Mouse (Mus musculus) megakaryocyte progenitor cell, adult 5-6 weeks (primary cell): Measurements from ENCODE around the gene Lrrc27. TPM values are rescaled to one million over a fixed set of nuclear protein-coding genes. Genes with fewer than 3 reads are reported as not detected.

Source experiments
- ATAC-seq: replicated peaks from 2 replicates; pipeline ENCODE4 v1.8.0; 2016; ENCODE audit warnings: mild to moderate bottlenecking, moderate TSS enrichment, inconsistent platforms; ENCODE audit not compliant: poor library complexity
- total RNA-seq, 2 experiments: library from RNA; stranded (forward) in 1 of 2; stranded (reverse) in 1 of 2; fragments of 157-497, 149-512 nt in 1 of 2; fragments of 200-1000 nt in 1 of 2; gene quantifications; 2 replicates each; pipeline versions ENCODE4 v1.2.3 to v1.2.4; 2015 to 2017

Lrrc27 gene
- total RNA-seq, 2 experiments from 2014 or later = 2.0 to 2.1 TPM

DNA sequence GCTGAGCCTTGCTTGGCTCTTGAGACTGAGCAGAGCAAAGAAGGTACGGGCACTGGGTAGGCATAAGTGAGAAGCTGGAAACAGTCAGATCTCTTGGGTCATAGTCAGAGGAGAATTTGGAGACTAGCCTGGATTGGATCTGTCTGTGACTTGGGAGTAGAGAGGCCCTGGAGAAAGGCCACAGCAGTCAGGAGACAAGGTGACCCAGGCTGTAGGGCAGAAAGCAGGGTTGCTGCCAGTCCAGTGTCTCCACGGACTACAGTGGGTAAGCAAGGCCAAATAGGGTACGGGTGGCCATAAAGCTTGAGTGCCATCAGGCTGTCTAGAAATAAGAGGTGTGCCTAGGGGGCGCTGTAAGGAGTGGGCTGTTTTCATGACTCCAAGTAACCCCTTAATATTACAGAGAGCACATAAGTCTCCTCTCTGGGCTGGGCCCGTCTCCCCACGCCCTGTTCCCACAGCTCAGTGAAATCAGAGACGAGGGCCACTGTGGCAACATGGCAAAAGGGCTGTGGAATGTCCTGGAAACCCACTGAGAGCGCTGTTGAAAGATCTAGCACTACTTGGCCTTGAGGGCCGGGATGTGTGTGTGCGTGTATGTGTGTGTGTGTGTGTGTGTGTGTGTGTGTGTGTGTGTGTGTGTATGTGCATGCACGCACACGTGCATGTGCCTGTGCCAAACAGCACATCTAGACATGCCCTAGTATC lies 23.0 kb downstream of the Lrrc27 start:
- peak; percentile 25; the same call in 1 of the 2 replicates for ATAC-seq

DNA sequence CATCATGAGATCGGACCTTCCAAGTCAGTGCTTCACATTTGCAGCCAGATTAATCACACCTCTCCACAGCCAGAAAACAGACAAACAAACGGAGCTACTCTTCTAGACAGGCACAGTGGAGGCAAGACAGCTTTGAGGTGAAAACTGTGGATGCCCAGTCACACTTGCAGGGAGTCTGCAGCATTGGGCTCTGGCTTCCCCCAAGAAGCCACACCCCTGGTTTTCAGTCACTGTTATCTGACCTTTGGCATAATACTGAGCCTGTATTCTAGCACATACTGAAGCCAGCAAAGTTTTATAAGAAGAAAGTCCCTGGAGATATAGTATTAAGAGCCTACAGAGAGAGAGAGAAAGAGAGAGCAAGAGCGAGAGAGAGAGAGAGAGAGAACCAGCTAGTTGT lies 26.6 kb downstream of the Lrrc27 start:
- peak; percentile 43 for ATAC-seq

GRCm38 (mm10) chr7:139246086-139246485 lies 33.3 kb downstream of the Lrrc27 start:
- ATAC-seq = no peak

DNA sequence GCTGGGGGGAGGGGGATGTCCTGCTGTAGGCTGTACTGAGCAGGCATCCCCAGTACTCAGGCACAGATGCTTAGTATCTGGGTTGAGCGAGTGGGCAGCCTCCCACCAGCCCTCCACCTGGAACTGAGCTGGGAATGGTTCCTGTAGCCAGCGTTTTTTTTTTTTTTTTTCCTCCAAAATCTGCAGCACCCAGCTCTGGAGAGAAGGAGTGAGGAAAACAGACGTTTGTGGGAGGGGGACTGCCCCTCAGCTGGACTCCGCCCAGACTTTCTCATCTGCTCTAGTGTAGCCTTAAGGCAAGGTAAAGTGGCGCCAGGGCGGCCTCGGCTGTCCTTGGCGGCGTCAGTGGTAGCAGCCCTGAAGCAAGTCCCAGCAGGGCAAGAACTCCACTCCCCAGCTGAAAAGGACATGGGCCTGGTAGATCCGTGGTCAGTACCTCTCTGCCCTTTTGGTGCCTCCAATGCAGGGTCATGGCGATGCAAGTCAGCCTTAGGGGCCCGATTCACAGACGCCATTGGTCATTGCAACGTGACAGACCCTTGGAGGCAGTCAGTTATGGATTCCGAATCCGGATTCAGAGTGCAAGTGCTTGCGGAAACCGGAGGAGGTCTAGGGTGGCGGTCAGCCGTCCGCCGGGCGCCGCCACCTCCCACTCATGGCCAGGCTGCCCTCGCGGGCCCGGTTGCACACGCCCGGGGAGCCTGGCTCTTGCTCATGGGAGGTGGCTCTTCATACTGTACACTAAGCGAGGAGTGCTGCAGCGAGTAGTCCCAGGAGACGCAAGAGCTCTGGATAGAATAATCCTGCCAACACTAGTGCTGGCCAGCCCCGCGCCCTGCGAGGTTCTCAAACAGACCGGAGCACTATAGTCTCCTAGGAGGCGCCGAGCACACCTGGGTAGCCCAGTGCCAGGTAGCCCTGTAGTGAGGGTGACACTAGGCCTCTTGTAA lies 34.4 kb downstream of the Lrrc27 start:
- ATAC-seq = 0 out of 2 replicates have a peak, but pooled peaks have one; percentile 1

GRCm38 (mm10) chr7:139247881-139248614 lies 35.3 kb downstream of the Lrrc27 start, which contains the start of gene Pwwp2b:
Gene Pwwp2b (plus strand): TSS chr7:139248482.
- peak; percentile 59 for ATAC-seq

- ATAC-seq = peak; percentile 17
Measured at GRCm38 (mm10) chr7:139248615-139249405, 36.0 kb downstream of the Lrrc27 start.

DNA sequence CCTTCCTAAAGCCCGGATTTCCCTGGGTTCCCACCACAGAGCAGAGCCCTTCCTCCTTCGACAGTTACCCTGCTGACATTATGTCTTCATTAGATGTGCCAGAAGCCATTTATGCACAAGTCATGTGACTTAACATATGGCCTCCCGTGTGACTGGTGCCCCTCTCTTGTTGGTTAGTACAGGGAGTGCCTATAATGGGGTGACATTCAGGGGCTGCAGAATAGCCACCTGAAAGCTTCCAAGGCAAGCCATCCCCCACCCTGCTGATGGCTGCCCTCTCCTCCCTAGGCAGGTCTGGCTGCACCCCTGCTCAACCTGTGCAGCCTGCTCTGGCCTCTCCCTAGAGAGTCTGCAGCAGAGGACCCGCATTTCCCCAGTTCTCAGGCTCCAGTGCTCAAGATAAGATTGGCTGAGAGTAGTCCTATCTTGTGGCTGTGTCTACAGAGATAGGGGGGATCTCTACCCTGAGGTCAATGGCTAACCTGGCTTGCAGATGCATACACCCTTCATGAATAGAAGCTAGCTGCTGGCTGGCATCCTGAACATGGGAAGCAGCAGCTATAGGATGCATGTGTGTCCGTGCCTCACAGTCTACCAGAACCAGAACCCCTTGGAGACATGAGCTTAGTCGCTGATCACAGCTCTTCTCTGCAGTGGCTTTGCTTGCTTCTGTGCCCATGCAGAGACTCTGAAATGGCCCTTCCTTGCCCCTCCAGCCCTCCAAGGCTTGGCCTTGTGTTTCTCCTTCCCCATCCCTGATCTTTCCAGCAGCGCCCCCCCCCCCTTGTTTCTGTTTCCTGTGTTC lies 36.8 kb downstream of the Lrrc27 start:
- ATAC-seq = peak; percentile 11

DNA sequence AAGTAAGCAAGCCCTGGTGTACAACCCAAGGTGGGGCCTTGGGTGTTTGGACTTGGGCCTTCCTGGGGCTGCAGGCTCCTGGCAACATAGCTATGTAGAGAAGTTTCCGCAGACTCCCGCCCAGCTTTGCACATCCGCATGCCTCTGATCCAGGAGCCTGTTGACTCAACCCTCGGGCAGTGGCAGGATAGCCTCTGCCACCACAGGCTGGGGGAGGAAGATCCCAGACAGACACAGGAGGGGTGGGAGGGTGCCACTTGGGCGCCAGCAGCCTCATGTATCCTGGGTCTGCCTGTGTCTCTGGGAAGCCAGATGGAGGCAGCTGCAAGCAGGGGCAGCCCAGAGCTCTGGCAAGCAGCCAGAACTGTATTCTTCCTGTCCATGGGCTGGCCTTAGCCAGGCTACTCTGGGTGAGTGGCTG lies 39.1 kb downstream of the Lrrc27 start:
- no peak for ATAC-seq

GRCm38 (mm10) chr7:139252566-139252965 lies 39.8 kb downstream of the Lrrc27 start:
- ATAC-seq = no peak

DNA sequence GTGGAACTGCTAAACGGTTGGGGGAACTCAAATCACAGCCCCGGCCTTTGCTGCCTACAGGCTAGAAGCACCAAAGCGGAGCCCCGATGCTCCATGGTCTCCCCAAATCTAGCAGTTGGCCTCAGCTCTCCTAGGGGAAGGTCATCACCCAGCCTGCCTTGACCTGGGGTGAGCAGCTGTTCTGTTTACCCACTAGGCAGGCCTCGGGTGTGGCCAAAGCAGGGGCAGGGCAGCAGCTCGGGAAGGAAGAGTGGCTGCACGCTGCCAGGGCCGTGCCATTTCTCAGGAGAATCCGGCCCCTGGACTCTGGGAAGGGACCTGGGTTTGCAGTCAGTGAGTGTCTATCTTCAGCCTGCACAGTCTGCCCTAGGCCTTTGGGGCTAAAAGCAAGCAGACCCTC lies 40.2 kb downstream of the Lrrc27 start:
- no peak for ATAC-seq

- no peak for ATAC-seq
Measured at GRCm38 (mm10) chr7:139253462-139253861, 40.7 kb downstream of the Lrrc27 start.

DNA sequence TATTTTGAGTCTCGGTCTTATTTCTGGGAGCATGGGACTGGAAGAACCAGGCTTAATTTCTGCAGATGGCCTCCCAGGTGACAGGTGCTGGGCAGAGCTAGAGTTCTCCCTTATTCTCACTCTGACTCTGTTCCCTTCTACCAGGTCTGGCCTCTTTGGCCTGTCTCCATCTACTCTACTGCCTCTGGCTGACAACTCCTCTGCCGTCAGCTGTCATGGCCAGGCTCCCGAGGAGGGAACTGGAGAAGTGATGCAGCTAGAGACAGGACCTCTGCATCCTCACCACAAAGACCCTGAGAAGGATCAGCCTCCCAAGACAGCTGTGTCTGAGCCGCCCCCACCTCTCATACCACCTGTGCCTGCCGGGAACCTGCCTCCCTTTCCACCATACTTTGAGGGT lies 41.8 kb downstream of the Lrrc27 start:
- no peak for ATAC-seq

DNA sequence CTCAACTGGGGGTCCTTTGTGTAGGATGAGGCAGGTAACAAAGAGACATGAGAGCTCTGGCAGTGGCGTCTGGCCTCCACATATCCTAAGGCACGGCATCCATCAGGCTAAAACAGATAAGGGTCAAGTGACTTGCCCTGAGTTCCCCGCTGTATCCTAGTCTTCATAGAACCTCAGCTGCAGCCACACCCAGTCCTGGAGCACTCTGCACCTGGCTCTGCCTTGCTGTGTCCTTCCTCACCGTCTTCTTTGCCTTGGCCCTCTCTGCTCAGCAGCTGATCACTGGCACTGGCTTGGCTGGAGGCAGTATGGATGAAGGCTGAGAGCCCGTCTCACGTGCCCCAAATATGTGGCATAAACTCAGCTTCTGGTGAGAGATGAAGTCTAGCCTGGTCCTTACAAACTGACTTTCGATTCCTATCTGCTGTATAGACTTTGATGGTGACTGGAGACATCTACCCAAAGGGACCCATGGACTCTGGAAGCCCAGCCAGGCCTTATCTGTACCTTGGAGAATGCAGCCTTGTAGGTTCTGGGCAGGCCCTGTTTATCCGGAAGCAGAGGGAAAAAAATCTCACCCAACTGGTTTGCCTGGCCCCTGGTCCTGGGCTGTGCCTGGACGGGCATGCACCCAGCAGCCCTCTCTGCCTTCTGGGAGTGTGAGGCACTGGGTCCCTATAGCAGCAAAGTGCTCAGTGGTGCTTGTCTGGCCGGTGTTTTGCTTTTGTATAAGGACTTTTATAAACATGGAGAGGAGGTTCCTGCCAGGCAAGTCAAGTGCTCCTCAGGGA lies 45.2 kb downstream of the Lrrc27 start:
- ATAC-seq = no peak

GRCm38 (mm10) chr7:139264337-139264736 lies 51.5 kb downstream of the Lrrc27 start:
- ATAC-seq = no peak

- ATAC-seq = no peak
Measured at GRCm38 (mm10) chr7:139265634-139266033, 52.8 kb downstream of the Lrrc27 start.

- no peak for ATAC-seq
Measured at GRCm38 (mm10) chr7:139266431-139266830, 53.6 kb downstream of the Lrrc27 start.

- peak; percentile 60 for ATAC-seq
Measured at GRCm38 (mm10) chr7:139266886-139267870, 54.4 kb downstream of the Lrrc27 start.
